Mouse (Mus musculus) thymus, postnatal 25 days (tissue): ENCODE data around the gene Hoxa5.

Source experiments
- DNase-seq: peaks from one replicate; pipeline ENCODE4 v3.0.0; 2022

Gene Hoxa5

DNA sequence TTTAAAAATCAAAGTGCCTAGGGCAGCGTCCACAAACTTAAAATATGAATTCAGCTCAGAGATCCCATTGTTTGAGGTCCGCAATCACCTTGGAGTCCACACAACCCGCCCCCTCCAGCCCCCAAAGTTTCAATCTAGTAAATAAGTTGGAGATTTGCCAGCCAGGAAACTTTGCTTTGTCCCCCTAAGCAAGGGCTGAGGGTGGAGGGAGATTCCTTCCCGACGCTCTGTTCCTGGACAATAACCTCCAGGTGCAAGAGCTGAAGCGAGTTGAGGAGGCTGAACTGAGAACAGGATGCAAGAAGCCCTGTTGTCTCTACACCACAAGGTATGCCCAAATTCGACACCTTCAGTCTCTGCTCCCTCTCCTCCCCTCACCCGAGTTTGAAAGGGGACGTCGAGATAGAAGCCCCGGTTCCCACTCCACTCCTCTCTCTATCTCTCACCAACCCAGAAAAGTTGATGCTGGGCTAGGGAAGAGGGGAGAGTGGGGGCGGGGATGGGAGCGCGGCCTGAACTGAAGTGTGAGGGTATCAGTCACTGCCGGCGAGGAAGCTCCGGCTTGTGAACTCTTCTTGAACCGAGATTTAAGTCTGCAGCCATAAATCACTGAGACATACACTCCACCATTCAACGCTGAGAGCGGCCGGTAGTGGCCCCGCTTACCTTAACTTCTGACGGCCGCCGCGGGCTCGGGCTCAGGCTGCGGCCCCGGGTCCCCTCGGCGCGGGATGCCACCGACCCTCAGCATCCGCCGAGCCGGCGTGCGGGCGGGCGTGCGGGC lies 29.2 kb downstream of the Hoxa5 start:
- DNase-seq, result no peak

- DNase-seq, result no peak
Measured at GRCm38 (mm10) chr6:52173648-52174047, 30.7 kb downstream of the Hoxa5 start.

DNA sequence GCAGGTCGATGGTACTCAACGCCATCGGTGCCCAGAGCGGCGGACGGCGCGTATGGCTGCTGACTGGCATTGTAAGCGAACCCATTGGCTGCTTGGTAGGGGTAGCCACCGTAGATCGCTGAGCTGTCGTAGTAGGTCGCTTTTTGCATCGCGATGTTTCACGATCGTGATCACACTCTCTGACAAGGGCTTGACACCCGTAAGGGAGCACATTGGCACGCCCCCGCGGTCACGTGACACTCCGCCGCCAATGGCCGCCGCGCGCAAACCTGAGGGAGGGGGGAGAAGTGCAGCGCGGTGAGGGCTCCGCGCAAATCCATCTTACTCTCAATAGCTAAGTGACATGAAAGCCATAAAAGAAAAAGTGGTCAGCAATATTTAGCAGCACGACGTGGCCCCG lies 31.9 kb downstream of the Hoxa5 start:
- no peak for DNase-seq

DNA sequence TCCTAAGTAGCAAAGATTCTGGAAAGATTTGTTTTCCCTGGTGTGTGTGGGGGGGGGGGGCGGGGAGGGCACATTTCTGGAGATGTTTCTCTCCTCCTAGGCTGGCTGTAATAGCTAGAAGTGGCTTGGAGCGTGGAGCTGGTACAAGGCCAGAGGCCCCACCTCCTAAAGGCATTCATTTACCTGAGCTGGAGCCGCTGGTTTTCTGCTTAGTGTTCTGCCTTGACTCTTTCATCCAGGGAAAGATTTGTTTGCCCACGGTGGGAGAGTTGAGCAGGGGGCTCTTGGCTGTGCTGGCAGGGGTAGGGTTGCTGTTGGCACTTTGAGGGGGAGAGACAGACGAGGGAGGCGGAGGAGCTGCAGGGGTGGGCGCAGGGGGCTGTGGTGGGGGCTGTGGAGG lies 32.4 kb downstream of the Hoxa5 start:
- no peak for DNase-seq

- no peak for DNase-seq
Measured at GRCm38 (mm10) chr6:52171331-52171730, 33.1 kb downstream of the Hoxa5 start.

- DNase-seq, result no peak
Measured at GRCm38 (mm10) chr6:52170898-52171223, 33.5 kb downstream of the Hoxa5 start.

DNA sequence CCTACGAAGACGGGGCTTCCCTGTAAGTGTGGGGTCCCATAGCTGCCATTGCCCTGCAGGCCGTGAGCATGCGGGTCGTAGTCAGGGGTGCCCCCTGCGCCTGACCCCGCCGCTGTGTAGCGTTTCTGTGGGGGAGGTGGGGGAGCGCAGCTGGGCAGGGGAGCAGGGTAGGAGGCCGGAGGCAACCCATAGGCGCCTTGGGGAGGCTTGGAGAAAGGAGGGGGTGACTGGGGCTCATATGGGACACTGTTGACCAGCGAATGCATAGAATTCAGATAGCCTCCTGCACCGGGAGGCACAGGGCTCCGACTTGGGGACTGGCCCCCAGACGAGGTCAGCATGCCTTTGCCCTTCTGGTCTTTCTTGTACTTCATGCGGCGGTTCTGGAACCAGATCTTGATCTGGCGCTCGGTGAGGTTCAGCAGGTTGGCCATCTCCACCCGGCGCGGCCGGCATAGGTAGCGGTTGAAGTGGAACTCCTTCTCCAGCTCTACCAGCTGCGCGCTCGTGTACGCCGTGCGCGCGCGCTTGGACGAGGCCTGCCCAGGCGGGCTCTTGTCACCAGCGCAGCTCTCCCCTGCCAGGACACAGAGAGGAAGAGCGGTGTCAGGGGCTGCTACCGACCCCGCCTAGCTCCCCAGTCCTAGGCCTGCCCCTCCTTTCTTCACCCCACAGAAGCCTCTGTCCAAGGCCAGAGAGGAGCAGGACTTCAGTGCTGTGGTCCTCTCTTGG lies 34.1 kb downstream of the Hoxa5 start:
- no peak for DNase-seq

- no peak for DNase-seq
Measured at GRCm38 (mm10) chr6:52169499-52170165, 34.8 kb downstream of the Hoxa5 start.

GRCm38 (mm10) chr6:52168191-52169055 lies 36.0 kb downstream of the Hoxa5 start:
- no peak for DNase-seq

DNA sequence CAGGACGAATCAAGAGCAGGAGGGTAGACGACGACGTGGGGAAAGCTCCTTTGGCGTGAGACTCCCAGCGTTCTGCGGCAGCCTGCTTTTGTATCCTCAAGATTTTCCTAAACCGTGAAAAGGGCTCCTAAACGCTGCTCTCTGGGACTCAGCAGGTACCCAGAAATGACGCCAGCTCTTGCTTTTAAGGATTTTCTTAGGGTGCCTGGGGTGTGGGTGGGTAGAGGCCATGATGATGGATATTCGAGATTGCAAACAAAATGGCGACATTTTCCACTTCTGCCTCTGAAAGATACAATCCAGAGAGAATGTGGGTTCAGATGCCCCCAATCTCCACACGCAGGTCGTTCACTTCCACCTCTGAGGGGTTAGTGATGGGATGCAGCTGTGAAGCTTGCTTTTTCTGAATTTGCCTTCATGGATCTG lies 36.6 kb downstream of the Hoxa5 start:
- no peak for DNase-seq

DNA sequence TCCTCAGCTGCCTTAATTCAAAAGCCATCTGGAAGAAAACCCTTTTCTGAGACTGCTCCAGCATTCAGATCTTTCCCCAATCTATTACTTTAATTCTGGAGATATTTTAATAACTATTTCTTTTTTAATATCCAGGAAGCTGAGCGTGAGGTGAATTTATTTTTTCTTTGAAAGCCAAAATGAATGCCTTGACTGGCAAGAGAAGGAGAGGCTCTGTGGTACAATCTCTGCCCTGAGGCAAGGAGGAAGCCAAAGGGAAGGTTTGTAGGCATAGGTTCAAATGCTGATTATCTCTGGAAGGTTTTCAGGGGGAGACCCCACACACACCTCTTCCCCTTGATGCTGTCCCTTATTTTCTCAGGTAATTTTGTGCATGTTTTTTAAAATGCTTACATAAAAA lies 37.2 kb downstream of the Hoxa5 start:
- DNase-seq, result no peak

GRCm38 (mm10) chr6:52166431-52167077 lies 37.8 kb downstream of the Hoxa5 start:
- DNase-seq, result no peak

DNA sequence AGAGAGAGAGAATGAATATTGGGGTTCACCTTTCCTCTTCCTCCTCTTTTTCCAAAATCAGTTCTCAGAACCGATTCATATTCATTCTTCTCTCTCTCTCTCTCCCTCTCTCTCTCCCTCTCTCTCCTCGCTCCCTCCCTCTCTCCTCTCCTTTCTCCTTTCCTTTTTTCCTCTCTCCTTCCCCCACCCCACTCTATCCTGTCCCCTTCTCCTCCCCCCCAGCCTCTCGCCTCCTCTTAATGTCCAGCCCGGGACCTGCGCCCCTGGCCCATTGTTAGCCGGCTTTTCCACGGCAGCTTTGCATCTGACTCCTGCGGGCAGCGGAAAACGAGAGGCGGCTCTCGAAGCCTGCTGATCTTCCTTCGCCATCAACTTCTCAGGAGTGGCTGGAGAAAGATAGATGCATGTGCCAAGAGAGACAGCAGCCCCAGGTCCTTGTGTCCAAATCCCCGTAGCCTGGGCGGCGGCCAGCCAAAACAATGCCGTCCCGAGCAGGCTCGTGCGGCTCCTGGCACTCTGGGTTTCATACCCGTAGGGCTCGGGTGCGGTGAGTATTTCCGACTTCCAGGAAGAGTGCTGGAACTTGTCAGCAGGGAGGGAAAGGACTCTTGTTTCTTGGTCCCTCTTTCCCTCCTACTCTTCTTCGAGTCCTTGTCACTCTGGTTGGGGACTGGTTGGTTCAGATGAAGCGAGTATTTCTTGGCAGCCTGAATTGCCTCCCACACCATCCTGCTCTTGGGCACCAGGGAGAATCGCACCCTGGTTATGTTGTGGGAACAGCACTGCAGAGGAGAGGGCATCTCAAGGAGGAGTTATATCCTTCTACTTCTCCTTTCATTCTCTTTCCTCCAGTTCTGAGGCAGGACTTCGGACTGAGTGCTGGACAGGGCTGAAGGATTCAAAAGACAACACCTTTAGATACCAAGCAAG lies 38.7 kb downstream of the Hoxa5 start:
- DNase-seq, result no peak

DNA sequence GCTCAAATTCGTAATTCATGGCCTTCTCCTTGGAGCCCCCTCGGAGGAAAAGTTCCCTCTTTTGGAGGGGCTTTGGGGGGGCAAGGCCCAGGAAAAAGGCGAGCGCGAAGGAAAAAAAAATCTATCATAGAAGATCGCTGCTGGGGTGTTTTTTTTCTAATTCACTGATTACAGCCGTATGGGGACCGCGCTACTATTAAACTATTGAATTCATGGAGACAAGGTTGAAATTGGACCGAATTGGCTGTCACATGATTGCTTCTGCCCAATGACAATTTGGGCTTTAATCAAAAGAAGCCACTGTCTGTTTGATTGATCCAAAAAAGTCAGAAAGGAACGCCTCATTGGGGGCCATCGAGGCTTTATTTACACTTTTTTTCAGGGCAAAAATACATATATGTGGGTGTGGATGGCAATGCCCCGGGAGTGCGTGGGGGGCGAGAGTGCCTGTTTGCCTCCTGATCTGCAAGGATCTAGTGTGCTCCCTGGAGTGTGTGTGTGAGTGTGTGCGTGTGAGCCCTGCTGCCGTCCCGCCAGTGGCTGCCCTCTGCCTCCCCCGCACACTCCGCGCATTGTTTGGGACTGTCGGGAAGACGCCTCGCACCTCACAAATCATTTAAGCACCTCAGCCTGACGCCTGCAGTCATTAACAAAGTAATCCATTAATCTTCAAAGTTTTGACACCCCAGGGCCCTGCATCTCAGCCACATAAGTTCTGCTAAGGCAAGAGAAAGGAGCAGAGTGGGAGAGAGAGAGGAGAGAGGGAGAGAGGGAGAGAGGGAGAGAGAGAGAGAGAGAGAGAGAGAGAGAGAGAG lies 39.6 kb downstream of the Hoxa5 start, which contains the start of gene Hoxa2:
Gene Hoxa2, minus strand, starts transcription at position 206 of the 815 bp plus-strand sequence.
- no peak for DNase-seq

DNA sequence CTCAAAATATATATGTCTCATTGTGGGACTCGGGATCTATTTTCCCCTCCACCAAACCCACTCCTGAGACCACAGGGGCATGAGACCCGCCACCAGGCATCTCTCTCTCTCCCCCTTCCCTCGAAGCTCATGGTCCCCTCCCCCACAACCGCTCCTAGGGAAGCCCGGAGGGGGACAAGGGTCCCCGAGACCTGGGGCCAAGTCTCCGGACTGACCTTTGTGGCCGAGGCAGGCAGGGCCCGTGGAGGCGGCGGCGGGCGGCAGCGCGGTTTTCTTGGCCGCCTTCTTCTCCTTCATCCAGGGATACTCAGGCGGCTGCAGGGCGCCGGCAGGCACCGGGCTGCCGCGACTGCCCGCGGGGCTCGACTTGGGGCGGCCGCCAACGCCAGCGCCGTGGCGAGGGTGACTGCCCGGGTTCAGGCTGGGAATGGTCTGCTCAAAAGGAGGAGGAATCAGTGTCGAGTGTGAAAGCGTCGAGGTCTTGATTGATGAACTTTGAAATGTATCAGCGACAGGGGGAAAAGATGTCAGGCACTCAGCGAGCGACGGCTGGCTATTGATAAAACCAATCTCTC lies 40.2 kb downstream of the Hoxa5 start:
- no peak for DNase-seq

GRCm38 (mm10) chr6:52163366-52164031 lies 40.9 kb downstream of the Hoxa5 start:
- DNase-seq, result no peak

GRCm38 (mm10) chr6:52162611-52163365 lies 41.6 kb downstream of the Hoxa5 start:
- DNase-seq, result no peak

- no peak for DNase-seq
Measured at GRCm38 (mm10) chr6:52162093-52162380, 42.4 kb downstream of the Hoxa5 start.
